Mouse (Mus musculus) heart, postnatal 0 days (tissue): ENCODE results near the gene Ercc6.

ENCODE experiments used
- CTCF ChIP-seq: IDR thresholded peaks from 2 replicates; pipeline ENCODE4 v1.5.1; 2016; ENCODE audit warnings: antibody characterized with exemption, control low read depth, low read depth
- EP300 ChIP-seq: IDR thresholded peaks from 2 replicates; pipeline ENCODE4 v1.6.1; 2016; ENCODE audit warnings: antibody characterized with exemption, low read depth

- TF ChIP-seq EP300 = no peak
- TF ChIP-seq CTCF = no peak
Measured at GRCm38 (mm10) chr14:32606316-32606715, 93.0 kb downstream of the Ercc6 start.
